Mouse (Mus musculus) E14TG2a.4 (cell line): ENCODE measurements around the gene Fam189b.
A peak's percentile ranks its signal among the peaks of the same experiment; 100 is the strongest.

Experiments
- H3K27me3 ChIP-seq: 2 replicates; pipeline ENCODE4 v1.6.1; 2014; ENCODE audit warnings: low read length, control low read depth; ENCODE audit not compliant: insufficient read depth
- H3K36me3 ChIP-seq: 2 replicates; pipeline ENCODE4 v1.6.1; 2014; ENCODE audit warnings: low read length, control low read depth; ENCODE audit not compliant: insufficient read depth
- H3K4me1 ChIP-seq: replicated peaks from 2 replicates; pipeline ENCODE4 v1.6.1; 2014; ENCODE audit warnings: low read depth, low read length, control low read depth
- H3K4me3 ChIP-seq: replicated peaks from 2 replicates; pipeline ENCODE4 v1.5.1; 2014; ENCODE audit warnings: mild to moderate bottlenecking, low read length
- H3K9me3 ChIP-seq: 2 replicates; pipeline ENCODE4 v1.6.1; 2014; ENCODE audit warnings: low read length, control low read depth
- CTCF ChIP-seq: conservative IDR thresholded peaks from 2 replicates; pipeline ENCODE4 v1.5.1; 2014; ENCODE audit warnings: low read length
- NANOG ChIP-seq: IDR thresholded peaks from 2 replicates; pipeline ENCODE4 v1.6.1; 2014; ENCODE audit warnings: borderline replicate concordance, low read length, mixed read lengths
- POU5F1 ChIP-seq: IDR thresholded peaks from 2 replicates; pipeline ENCODE4 v1.6.1; 2014; ENCODE audit warnings: low read length, borderline replicate concordance

The Fam189b gene

GRCm38 (mm10) chr3:89183058-89183958, at the start of gene Fam189b:
Fam189b (plus strand) TSS chr3:89183143.
- H3K4me3 ChIP-seq, result peak within 1 kb of the TSS; percentile 85
- H3K9me3 ChIP-seq, result no peaks in the 10 kb centered on the region
- TF ChIP-seq CTCF (no peak), NANOG (no peak), POU5F1 (no peak)
- H3K36me3 ChIP-seq, result peaks cover 45% of the 10 kb centered on the region
- H3K4me1 ChIP-seq, result peaks cover 87% of the 10 kb centered on the region
- peaks cover 39% of the 10 kb centered on the region for H3K27me3 ChIP-seq

GRCm38 (mm10) chr3:89133752-89134151, 49.2 kb upstream of the Fam189b start:
- H3K36me3 ChIP-seq, result no peaks in the 10 kb centered on the region
- H3K9me3 ChIP-seq, result no peaks in the 10 kb centered on the region
- no peak for TF ChIP-seq POU5F1
- TF ChIP-seq CTCF, result no peak
- TF ChIP-seq NANOG, result no peak
- peaks cover 48% of the 10 kb centered on the region for H3K27me3 ChIP-seq
- no peak overlapping the region for H3K4me3 ChIP-seq
- H3K4me1 ChIP-seq, result peaks cover 29% of the 10 kb centered on the region

- H3K36me3 ChIP-seq, result no peaks in the 10 kb centered on the region
- H3K9me3 ChIP-seq, result no peaks in the 10 kb centered on the region
- peaks cover 48% of the 10 kb centered on the region for H3K27me3 ChIP-seq
- peak within 1 kb of the TSS; percentile 75 for H3K4me3 ChIP-seq
- TF ChIP-seq POU5F1 (no peak), CTCF (no peak), NANOG (no peak)
- H3K4me1 ChIP-seq, result peaks cover 31% of the 10 kb centered on the region
These were observed 47.0 kb upstream of the Fam189b start, which contains the start of gene Pklr for GRCm38 (mm10) chr3:89135958-89136357. Pklr (plus strand) TSS chr3:89136142.

- H3K36me3 ChIP-seq, result no peaks in the 10 kb centered on the region
- H3K4me1 ChIP-seq, result peaks cover 34% of the 10 kb centered on the region
- no peak overlapping the region; the same call in 1 of the 2 replicates for H3K4me3 ChIP-seq
- H3K9me3 ChIP-seq, result no peaks in the 10 kb centered on the region
- H3K27me3 ChIP-seq, result peaks cover 52% of the 10 kb centered on the region
- TF ChIP-seq CTCF (peak; percentile 50), POU5F1 (no peak)
These were observed 46.6 kb upstream of the Fam189b start for GRCm38 (mm10) chr3:89136365-89136764.

DNA sequence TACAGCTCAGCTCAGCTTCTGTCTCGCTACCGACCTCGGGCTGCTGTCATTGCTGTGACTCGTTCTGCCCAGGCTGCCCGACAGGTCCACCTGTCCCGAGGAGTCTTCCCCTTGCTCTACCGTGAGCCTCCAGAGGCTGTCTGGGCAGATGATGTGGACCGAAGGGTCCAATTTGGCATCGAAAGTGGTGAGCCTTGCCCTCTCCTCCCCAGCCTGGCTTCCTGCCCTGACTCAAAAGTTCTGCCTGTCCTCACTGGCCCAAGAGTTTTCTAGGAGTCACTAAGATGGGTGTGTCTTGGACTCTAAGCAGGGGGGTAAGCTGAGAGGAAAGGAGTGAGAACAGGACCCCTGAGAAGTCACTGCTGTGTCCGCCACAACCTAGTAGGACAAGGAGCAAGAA, 38.1 kb upstream of the Fam189b start:
- H3K9me3 ChIP-seq, result no peaks in the 10 kb centered on the region
- H3K4me3 ChIP-seq, result no peak overlapping the region
- H3K36me3 ChIP-seq, result no peaks in the 10 kb centered on the region
- H3K4me1 ChIP-seq, result peaks cover 39% of the 10 kb centered on the region
- H3K27me3 ChIP-seq, result peaks cover 83% of the 10 kb centered on the region
- no peak for TF ChIP-seq POU5F1
- TF ChIP-seq NANOG, result no peak
- no peak for TF ChIP-seq CTCF

- Histone ChIP-seq H3K27me3 (peaks cover 83% of the 10 kb centered on the region), H3K4me1 (peaks cover 46% of the 10 kb centered on the region)
- TF ChIP-seq NANOG (no peak), POU5F1 (no peak), CTCF (no peak)
These were observed 37.4 kb upstream of the Fam189b start for GRCm38 (mm10) chr3:89145566-89145965.

GRCm38 (mm10) chr3:89147101-89147978, 35.6 kb upstream of the Fam189b start:
- Histone ChIP-seq H3K27me3 (peaks cover 75% of the 10 kb centered on the region), H3K4me1 (peaks cover 53% of the 10 kb centered on the region), H3K9me3 (no peaks in the 10 kb centered on the region), H3K4me3 (peak overlapping the region; percentile 74), H3K36me3 (no peaks in the 10 kb centered on the region)
- TF ChIP-seq POU5F1 (no peak), NANOG (no peak), CTCF (no peak)

More at GRCm38 (mm10) chr3:89145566-89145965, 37.4 kb upstream of the Fam189b start:
- H3K36me3 ChIP-seq, result no peaks in the 10 kb centered on the region
- H3K4me3 ChIP-seq, result no peak overlapping the region
- no peaks in the 10 kb centered on the region for H3K9me3 ChIP-seq

DNA sequence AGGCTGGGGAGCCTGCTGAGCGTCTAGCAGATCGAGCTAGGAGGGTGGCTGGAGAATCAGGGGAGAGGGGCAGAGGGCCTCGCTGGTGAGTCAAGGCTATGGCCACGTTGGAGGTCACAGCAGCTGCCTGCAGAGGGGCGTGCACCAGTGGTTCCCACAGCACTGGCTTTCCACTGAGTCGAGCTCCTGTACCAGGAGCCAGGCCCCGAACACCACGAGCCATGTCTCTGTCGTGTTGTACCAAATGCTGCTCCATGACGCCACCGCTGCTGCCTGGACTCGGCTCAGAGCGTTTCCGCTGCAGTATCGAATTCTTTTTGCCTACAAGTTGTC, 35.0 kb upstream of the Fam189b start:
- Histone ChIP-seq H3K27me3 (peaks cover 75% of the 10 kb centered on the region), H3K4me1 (peaks cover 55% of the 10 kb centered on the region), H3K9me3 (no peaks in the 10 kb centered on the region), H3K36me3 (no peaks in the 10 kb centered on the region), H3K4me3 (peak overlapping the region; percentile 74)
- no peak for TF ChIP-seq NANOG
- TF ChIP-seq CTCF, result no peak
- no peak for TF ChIP-seq POU5F1
